Mouse (Mus musculus) neutrophil, adult 5-6 weeks (primary cell): Measurements from ENCODE around the gene Tex22. TPM values are rescaled to one million over a fixed set of nuclear protein-coding genes. Genes with fewer than 3 reads are reported as not detected.

Source experiments
- ATAC-seq: fragments of 151-379, 151-347 bp; 2 replicates; pipeline ENCODE4 v1.8.0; 2017; ENCODE audit warnings: mild to moderate bottlenecking, moderate TSS enrichment; ENCODE audit not compliant: insufficient number of reproducible peaks, poor library complexity, low FRiP score, severe bottlenecking; ENCODE audit errors: extremely low read depth
- total RNA-seq: library from RNA; stranded (forward); fragments of 200-1000 nt; gene quantifications from 2 replicates; pipeline ENCODE4 v1.2.3, GENCODE M21; 2017

Tex22 gene
- total RNA-seq, 1 experiment from 2014 or later, result 0.81 TPM

GRCm38 (mm10) chr12:113050671-113051070 is 23.6 kb upstream of the Tex22 start:
- no peak for ATAC-seq

DNA sequence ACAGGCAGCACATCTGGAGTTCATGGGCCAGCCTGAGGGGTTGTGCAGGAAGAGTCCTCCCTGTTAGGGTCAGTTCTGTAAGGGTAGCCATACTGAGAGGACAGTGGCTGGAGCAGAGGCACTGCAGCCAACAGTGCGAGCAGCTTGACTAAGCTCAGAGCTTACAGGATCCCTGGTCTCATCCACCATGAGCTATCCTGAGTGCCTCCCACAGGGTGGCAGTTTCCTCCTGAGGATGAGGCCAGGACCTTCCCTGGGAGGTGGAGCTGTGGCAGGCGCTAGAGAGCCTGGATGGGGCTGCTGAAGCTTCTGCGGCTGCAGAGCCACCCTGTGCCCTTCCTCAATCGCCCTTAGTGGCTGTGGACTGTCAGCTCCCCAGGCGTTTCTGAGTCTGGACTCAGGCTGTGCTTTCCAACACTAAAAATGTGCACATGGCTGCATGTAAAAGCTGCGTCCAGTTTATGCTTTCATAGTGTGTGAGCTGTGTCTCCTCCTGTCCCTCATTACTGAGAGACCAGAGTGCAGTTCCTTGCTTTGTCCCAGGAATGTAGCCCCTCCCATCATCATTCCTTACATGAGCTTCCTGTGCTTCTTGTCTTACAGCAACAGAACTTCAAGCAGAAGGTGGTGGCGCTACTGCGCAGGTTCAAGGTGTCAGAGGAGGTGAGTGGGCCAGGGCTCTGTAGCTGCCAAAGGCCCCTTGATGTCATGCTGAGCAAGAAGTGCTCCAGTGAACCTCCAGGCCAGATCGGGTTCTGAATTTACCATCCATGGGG is 22.5 kb upstream of the Tex22 start:
- ATAC-seq, result no peak

DNA sequence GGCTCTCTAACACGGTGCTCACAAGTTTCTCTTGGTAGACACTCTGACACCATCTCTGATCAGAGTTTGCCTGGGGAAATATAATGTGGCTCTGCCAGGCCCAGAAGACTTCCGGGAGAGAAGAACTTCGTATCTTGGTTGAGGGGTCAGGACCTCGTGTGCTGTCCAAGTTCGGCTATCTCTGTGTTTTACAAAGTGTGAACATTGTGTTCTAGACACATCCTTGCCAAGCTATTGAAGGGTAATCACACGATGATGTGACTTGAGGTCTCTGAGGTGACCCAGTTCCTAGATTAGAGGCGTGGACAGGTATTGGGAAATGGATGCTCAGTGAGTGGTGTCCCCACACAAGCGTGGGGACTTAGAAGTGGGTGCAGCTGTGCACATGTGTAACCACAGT is 18.2 kb upstream of the Tex22 start:
- no peak for ATAC-seq

- ATAC-seq, result no peak
Measured at GRCm38 (mm10) chr12:113060178-113060577, 14.1 kb upstream of the Tex22 start.

DNA sequence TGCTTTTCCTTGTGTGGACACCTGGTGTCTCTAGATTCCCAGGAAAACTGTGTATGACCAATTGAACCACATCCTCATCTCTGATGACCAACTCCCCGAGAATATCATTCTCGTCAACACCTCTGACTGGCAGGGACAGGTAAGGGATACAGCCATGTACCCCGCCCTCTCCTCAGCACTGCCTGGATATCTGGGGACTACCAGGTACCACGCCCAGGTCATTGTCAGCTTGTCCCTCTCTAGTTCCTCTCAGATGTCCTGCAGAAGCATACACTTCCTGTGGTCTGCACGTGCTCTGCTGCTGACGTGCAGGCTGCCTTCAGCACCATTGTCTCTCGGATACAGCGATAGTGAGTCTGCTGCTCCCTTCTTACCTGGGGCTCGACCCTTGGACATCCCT is 12.7 kb upstream of the Tex22 start:
- ATAC-seq, result no peak

DNA sequence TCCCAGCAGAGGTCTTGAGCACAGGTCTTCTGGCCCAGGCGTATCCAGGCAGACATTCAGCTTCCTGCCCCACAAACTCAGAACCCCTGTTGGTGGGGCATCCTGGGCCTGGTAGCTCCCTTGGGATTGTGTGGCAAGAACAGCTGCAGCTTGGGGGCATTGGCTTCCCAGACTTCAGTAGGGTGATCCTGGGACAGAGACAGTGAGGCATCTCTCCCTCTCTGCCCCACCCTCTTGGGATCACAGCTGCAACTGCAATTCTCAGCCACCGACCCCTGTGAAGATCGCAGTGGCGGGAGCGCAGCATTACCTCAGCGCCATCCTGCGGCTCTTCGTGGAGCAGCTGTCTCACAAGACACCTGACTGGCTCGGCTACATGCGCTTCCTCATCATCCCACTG is 12.1 kb upstream of the Tex22 start:
- ATAC-seq, result no peak

- ATAC-seq, result no peak
Measured at GRCm38 (mm10) chr12:113063700-113064099, 10.6 kb upstream of the Tex22 start.

DNA sequence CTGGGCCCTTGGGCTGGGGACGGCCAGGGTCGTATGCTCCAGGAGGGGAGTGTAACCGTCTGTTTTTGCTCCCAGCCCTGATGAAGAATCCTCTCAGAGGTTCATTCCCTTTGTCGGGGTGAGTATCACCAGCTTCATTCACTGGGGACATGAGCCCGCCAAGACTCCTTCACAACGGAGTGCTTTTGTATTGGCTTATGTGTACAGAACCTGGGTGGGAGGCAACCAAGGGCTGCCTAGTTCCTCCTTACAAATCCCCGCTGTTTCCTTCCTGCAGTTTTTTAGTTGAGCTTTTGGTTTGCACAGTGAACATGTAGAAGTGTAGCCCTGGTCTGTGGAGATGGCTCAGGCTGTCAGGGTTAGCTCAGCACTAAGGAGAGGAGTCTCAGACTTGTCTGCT is 6.3 kb upstream of the Tex22 start:
- no peak for ATAC-seq

GRCm38 (mm10) chr12:113069389-113069788 is 4.9 kb upstream of the Tex22 start:
- no peak for ATAC-seq

- ATAC-seq, result no peak
Measured at GRCm38 (mm10) chr12:113071321-113071720, 3.0 kb upstream of the Tex22 start.

GRCm38 (mm10) chr12:113071827-113072226 is 2.5 kb upstream of the Tex22 start:
- ATAC-seq, result no peak

DNA sequence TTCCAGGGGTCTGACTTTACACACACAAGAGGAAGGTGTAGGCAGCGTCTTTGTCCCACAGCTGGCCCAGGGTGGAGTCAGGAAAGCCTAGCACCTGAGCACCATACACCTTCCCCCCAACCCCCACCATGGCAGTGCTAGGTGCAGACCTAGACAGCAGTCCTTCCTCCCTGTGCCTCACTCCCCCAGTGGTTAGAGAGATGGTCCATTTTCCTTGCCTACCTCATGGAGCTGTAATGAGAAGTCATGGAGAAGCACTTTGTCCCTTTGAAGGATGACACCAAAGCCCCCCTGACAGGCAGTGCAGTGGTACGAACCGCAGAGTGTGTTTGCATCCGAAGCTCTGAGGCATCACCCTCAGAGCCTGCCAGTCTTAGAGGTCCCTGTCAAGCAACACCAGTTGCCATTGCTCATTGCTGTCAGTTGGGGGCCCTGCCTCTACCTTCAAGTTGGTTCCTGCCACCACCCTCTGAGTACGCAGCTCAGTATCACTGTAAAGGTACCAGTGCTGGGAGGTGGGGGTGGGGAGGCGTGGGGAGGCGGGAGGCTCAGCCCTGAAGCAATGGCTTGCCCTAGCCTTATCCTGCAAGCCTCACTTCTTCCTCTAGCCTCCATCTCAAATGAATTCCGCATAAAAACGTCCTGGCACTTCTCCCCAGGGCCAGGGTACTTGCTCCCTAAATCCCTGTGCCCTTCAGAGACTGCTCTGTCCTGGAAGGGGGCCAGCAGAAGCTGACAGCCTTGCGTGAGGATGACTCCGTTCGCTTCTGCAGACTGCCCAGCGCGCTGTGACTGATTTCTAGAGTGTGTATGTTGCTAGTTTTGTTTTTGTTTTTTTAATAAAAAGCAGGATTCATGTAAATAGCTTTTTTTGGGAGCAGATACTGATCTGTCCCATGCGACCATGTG is 628 bp upstream of the Tex22 start:
- peak; percentile 11; the same call in 1 of the 2 replicates for ATAC-seq

- peak; percentile 91 for ATAC-seq
Measured at GRCm38 (mm10) chr12:113075063-113075454, 757 bp downstream of the Tex22 start.

DNA sequence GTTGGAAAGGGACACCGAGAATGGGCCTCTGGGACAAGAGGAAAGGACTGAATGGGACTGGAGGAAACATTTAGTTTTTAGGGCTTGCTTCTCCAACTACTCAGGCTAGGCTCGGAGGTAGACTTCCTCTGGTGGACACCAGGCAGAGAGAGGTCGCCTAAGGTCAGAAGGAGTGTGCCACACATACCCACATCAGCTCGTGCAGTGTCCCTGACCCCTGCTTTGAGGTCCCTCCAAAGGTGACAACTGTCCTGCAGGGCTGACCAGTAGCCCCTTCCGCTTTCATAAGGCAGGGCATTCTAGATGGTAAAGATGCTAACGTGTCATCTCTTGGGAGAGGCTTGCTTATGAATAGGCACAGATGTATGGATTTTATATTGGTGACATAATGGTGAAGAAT is 1.2 kb downstream of the Tex22 start:
- no peak for ATAC-seq

DNA sequence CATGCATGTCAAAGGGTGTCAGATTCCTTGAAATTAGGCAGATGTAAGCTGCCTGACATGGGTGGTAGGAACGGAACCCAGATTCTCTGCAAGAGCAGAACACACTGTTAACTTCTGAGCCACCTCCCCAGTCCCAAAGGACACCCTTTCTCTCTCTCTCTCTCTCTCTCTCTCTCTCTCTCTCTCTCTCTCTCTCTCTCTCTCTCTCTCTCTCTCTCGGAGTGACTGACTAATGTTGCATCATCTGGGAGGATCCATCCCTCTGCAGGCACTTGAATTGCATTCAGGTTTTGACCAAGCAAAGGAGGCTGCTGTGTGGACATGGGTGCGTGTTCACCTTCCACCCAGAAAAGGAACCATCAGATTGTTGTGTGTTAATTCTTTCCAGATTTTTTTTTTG is 13.0 kb downstream of the Tex22 start:
- no peak for ATAC-seq

- no peak for ATAC-seq
Measured at GRCm38 (mm10) chr12:113088026-113088425, 13.7 kb downstream of the Tex22 start.

DNA sequence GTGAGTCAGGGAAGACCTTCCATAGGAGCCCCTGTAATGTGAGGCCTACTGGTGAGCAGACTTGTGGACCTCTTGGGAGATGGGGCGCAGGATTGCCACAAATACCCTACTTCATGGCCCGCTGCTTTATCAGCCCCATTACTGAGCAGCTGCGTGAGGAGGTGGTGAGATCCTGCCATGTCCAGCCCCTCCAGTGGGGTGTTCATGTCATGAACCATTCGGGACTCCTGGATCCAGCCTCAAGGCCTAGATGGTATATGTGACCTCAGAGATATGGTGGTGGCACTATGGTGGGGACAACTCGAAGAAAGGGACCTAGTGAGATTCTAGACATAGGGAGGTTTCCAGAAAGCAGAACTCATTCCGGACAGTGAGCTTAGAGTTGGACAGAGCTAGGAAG is 14.8 kb downstream of the Tex22 start:
- ATAC-seq, result no peak

- no peak for ATAC-seq
Measured at GRCm38 (mm10) chr12:113090053-113090452, 15.8 kb downstream of the Tex22 start.

GRCm38 (mm10) chr12:113097040-113097439 is 22.7 kb downstream of the Tex22 start:
- ATAC-seq, result no peak

DNA sequence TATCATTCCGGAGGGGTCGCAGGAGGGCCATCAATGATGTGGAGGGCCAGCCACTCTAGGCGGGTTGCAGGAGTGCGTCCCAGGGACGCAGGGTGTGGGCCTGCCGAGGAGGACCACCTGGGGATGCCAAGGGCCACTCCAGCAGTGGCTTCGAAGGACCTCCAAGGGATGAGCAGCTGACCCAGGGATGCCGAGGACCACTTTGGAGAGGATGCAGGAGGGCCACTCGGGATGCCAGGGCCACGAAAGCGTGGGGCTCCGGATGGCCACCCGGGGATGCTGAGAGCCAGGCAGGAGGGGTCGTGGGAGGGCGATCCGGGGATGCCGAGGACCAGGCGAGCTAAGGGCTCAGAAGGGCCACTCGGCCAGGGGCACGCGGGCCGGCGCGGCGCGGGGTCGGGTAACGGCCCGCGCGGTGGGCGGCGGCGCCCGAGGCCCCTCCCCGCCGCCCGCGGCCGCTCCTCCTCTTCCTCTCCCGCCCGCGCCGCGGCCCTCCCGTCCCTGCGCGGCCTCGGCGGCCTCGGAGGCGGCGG is 23.5 kb downstream of the Tex22 start, which contains the start of gene Mta1:
Gene Mta1, plus strand, starts transcription at position 530 of the 533 bp plus-strand sequence.
- no peak for ATAC-seq
